Mouse (Mus musculus): Measurements from ENCODE around the gene Tmem56.
A peak's percentile ranks its signal among the peaks of the same experiment; 100 is the strongest.

Gene Tmem56

DNA sequence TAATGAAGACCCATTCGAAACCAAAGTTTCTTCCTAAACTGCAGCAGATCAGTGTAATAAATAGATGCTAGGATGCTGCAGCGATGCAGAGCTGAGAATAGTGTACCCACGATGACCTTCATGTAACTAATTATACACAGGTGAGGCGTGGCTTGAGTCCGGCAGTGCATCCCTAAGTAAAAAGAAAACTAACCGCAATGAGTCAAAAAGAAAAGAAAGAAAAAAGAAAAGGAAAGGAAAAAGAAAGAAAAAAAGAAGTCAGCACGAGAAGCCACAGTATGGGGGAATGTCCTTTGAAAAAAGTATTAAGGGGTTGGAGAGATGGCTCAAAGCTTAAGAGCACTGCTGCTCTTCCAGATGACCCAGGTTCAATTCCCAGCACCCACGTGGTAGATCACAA is 58.1 kb downstream of the Tmem56 start:
- DNase-seq: no peak

GRCm38 (mm10) chr3:121224185-121224584 is 58.7 kb downstream of the Tmem56 start:
- no peak for DNase-seq

DNA sequence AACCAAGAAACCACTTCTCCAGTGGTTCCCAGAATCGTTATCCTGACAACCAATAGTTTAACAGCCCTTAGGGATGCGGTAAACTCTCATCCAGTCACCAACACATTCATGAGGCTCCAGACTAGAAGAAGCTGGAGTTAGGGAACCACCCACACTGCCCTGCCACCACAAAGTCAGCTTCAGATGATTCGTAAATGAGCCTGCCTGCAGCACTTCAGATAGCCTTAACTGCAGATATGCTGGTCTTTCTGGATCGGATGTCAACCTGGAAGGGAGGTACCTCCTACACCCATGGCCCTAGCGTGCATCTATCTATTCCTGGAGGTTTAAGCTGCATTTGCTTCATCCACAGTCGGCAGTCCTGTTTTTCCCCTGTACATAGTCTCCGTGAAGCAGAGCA is 60.9 kb downstream of the Tmem56 start:
- no peak for DNase-seq

DNA sequence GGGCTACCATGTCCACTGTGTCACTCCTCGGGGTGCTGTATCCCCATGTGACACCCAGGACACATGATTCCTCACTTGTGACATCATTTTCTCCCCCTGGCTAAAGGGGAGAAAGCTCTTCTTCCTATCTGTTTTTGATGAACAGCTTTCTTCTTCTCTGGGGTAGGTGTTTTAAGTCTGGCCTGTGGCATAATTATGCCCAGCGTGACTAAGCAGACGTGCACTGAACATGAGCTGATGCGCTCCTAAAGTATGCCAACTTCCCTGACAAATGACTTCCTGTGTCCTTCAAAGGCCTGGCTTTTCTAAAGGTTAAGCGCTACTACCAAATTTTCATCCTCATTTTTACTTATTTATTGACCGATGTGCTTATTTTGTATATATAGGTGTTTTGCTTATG is 65.9 kb downstream of the Tmem56 start:
- no peak for DNase-seq

DNA sequence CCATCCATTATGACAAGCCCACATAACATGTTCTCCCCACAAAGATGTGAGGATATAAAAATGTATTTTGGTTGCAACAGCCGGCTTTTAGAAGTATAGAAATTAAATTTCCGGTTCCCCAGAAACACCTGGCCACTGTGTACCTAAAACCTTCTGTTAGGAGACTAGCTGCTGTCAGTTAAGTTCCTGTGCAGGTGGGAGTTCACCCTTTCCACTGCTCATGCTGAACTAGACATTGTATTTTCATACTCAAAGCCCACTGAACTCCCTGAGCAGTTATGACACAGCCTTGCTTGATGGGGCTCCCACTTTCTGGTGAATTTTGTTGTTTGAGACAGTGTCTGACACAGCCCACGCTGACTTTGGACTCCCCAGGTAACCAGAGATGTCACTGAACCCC is 69.4 kb downstream of the Tmem56 start:
- peak; percentile 59 for DNase-seq

DNA sequence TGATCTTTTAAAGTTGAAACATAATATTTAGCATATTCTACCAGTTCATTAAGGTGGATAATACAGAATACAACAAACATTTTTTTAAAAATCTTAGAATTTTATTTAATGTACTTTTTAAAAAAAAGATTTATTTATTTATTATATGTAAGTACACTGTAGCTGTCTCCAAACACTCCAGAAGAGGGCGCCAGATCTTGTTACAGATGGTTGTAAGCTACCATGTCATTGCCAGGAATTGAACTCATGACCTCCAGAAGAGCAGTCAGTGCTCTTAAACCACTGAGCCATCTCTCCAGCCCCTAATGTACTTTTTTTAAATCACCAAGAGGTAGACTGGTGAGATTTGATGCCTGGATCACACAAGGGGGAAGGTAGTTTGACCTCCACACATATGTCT is 70.7 kb downstream of the Tmem56 start:
- DNase-seq: peak; percentile 51

DNA sequence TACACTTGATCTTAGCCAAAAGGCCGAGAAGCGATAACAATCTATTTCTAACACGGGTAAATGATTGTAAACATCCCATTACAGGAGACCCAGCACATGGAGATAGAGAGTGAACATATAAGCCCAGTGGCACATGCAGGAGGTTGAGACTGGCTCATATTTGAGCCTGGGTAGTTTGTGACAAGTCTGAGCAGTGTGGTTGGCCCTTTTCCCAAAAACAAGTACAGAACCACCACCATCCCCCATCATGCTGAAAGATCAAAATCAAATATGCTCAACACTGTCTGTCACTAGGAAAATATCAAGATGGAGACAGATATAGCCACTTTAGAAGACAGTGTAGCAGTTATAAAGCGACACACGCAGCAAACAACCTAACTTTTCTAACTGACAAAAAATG is 73.9 kb downstream of the Tmem56 start:
- DNase-seq: no peak

GRCm38 (mm10) chr3:121206202-121206882 is 76.6 kb downstream of the Tmem56 start:
- DNase-seq: no peak

DNA sequence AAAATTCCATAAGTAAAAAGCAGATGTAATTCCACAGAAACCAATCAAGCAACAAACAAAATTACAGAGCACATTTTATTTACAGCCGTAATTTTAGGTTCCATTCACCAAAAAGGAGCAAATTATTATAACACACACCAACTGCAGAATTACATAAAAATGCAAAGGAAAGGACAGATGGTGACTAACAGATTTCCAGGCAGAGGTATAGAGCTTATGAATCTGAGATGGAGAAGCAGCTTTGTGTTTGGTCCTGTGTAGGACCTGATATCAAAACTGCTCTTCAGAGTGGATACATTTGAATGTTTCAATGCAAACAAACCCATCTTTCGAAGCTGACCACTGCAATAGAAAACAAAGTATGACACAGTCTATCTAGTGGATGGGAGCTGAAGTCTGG is 80.3 kb downstream of the Tmem56 start:
- DNase-seq: no peak

GRCm38 (mm10) chr3:121201012-121201747 is 81.7 kb downstream of the Tmem56 start:
- DNase-seq: peak; percentile 32

- no peak for DNase-seq
Observed at GRCm38 (mm10) chr3:121189199-121189598, 93.7 kb downstream of the Tmem56 start.

DNA sequence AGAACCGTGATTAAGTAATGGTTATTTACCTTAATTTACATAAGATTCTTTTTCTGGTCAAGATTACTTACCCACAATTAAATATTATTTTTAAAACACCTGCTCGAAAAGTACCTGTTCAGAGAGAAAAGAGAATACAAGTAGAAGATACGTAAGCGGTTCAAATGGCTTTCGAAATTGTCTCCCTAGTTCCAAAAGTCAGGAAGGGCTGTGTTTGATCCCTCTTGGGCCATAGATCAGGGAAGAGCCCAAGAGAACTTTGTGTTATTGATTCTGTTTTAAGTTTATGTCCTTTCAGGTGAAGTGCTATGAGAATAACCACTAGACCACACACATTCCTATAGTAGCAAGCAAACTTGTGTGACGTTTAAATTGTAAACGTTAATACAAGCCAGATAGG is 95.4 kb downstream of the Tmem56 start:
- DNase-seq: no peak

- no peak for DNase-seq
Observed at GRCm38 (mm10) chr3:121186925-121187324, 96.0 kb downstream of the Tmem56 start.

- no peak for DNase-seq
Observed at GRCm38 (mm10) chr3:121185197-121185596, 97.7 kb downstream of the Tmem56 start.

GRCm38 (mm10) chr3:121176011-121176410 is 106.9 kb downstream of the Tmem56 start:
- DNase-seq: no peak

DNA sequence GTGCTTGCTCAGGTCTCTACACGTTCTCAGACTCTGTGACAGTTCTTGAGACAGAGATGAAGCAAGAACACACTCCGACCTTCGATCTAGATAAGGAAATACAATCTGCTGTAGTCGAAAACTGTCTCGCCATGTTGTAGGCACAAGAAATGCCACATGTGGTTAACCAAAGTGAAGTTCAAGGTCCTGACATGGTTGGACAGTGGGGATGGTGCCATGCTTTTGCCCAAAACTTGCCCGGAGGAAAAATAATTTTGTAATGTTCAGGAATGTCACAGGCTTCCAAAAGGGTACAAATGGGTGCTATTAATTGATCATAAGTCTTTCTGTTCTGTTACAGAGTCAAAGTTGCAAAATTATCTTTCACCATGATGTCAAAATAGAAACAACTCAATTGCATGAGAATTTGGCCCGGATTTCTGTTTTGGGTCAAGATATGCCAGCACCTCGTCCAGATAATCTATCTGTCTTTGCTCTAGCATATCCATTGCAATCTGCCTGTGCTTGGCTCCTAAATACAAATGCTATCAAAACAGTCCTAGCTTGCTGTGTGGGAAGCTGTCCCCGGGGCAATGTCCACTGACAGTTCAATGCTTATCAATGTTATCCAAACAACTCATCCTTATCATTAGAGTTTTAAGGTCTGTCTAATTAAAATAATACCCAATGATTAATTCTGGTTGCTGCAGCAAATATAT is 108.5 kb downstream of the Tmem56 start:
- no peak for DNase-seq

DNA sequence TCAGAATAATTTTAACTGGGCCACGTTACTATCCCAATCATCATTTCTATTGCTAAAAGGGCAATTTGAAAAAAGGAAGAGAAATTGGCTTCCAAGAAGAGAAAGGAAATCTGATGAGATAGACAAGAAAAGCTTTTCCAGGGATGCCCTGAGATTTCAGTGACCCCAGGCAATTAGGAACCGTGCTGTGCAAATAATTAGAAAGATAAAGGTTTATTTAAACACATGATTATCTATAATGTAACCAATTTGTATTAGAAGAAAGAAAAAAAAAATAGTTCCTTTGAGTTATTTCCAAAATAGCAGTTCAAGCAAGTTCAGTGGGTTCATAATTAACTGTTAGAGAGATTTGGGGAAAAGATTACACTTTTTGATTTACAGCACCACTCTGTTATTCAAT is 110.2 kb downstream of the Tmem56 start:
- DNase-seq: no peak

DNA sequence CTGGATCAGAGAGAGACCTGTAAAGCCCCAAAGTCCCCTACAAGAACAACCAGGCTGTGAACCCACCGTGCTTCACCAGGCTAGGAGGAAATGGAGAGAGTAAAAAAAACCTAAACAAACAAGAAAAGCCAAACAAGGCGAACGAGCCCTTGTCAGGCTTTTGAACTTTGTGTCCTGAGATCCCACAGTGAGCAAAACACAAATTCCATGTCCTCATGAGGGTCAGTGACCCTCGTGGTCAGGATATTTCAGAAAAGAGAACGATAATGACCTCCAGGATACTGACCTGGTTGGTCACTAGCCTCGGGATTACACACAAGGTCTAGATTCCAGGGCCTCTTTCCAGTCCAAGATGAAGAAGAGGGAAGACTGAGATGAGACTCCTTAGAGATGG is 111.0 kb downstream of the Tmem56 start:
- no peak for DNase-seq

- peak; percentile 96 for DNase-seq
Observed at GRCm38 (mm10) chr3:121171243-121171871, 111.5 kb downstream of the Tmem56 start, which contains the start of gene Rwdd3. Gene Rwdd3 (minus strand): TSS chr3:121171695.

GRCm38 (mm10) chr3:121170631-121171030 is 112.3 kb downstream of the Tmem56 start:
- DNase-seq: no peak

DNA sequence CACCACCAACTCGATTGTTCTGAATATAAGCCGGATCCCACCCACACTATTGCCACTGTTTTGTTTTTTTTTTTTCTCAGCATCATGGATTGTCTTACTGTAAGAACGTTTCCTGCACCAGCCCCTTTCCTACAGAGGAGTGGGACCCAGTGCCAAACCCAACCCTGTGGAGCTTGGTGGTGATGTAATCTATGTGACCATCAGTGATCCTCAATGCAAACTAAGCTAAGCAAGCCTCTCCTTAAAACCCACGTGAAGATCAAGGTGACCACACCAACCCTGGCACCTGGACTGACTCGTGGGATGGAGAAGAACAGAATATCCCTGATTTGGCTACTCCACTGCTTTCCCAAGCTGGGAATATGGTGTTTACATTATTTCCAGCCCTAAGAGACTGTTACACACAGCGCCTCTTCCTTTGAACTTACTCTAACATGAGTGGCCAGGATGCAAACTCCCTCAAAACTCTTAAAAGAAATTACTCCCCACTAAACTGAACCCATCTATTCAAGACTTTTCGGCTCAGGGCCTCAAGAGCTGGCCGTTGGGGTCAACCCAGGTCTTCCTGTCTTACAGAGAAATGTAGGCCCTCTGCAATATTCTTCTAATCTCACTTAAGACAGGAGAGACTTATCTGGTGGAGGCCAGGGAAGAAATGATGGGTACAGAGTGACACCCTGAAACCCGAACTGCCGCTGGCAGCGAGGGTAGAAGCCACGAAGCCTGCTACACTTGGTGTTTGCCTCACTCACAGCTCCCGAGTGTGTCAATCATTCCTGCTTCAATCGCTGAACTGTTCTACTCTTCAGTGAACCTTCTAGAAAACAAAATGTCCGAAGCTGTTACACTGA is 113.6 kb downstream of the Tmem56 start:
- no peak for DNase-seq

GRCm38 (mm10) chr3:121168581-121168980 is 114.3 kb downstream of the Tmem56 start:
- no peak for DNase-seq
